Mouse (Mus musculus): ENCODE measurements at regions not wholly inside any gene's neighbourhood (a gene's known extent, or its start where the extent isn't known, plus 50 kb on each side); places are given as distances from the start of the nearest gene placed in this dataset.

- Histone ChIP-seq H3K4me1 (ENCODE audit: control insufficient read depth, insufficient read depth, low read length) (no peaks in the 10 kb centered on the region), H3K27ac (ENCODE audit: insufficient read depth, low read length) (no peak overlapping the region)
- no peak for TF ChIP-seq CTCF (IDR thresholded peaks at IDR 0.05; ENCODE audit: borderline replicate concordance, insufficient read depth, low read length)
- TF ChIP-seq POLR2A (IDR thresholded peaks at IDR 0.05; ENCODE audit: low read depth, low read length), result no peak
These were observed 210.2 kb upstream of the Pabpc6 start for GRCm38 (mm10) chr17:9879556-9880206.

GRCm38 (mm10) chr17:9873695-9874094 is 204.2 kb upstream of the Pabpc6 start:
- Histone ChIP-seq H3K27ac (ENCODE audit: insufficient read depth, low read length) (no peak overlapping the region), H3K4me1 (ENCODE audit: control insufficient read depth, insufficient read depth, low read length) (no peaks in the 10 kb centered on the region), H3K4me3 (ENCODE audit: insufficient read depth, low read length) (no peak overlapping the region)

More at GRCm38 (mm10) chr17:9879556-9880206, 210.2 kb upstream of the Pabpc6 start:
- no peak overlapping the region for H3K4me3 ChIP-seq (ENCODE audit: insufficient read depth, low read length)

GRCm38 (mm10) chr17:9870237-9870636 is 200.7 kb upstream of the Pabpc6 start:
- Histone ChIP-seq H3K27ac (ENCODE audit: insufficient read depth, low read length) (no peak overlapping the region), H3K4me1 (ENCODE audit: control insufficient read depth, insufficient read depth, low read length) (no peaks in the 10 kb centered on the region), H3K4me3 (ENCODE audit: insufficient read depth, low read length) (no peak overlapping the region)
- TF ChIP-seq POLR2A (IDR thresholded peaks at IDR 0.05; ENCODE audit: low read depth, low read length), result no peak

More at GRCm38 (mm10) chr17:9873695-9874094, 204.2 kb upstream of the Pabpc6 start:
- no peak for TF ChIP-seq POLR2A (IDR thresholded peaks at IDR 0.05; ENCODE audit: low read depth, low read length)
- no peak for TF ChIP-seq CTCF (IDR thresholded peaks at IDR 0.05; ENCODE audit: borderline replicate concordance, insufficient read depth, low read length)

- TF ChIP-seq POLR2A (IDR thresholded peaks at IDR 0.05; ENCODE audit: low read depth, low read length), result no peak
- no peak for TF ChIP-seq CTCF (IDR thresholded peaks at IDR 0.05; ENCODE audit: borderline replicate concordance, insufficient read depth, low read length)
- Histone ChIP-seq H3K4me1 (ENCODE audit: control insufficient read depth, insufficient read depth, low read length) (no peaks in the 10 kb centered on the region), H3K4me3 (ENCODE audit: insufficient read depth, low read length) (no peak overlapping the region), H3K27ac (ENCODE audit: insufficient read depth, low read length) (no peak overlapping the region)
These were observed 199.3 kb upstream of the Pabpc6 start for GRCm38 (mm10) chr17:9868747-9869281.

- TF ChIP-seq POLR2A (IDR thresholded peaks at IDR 0.05; ENCODE audit: low read depth, low read length) (no peak), CTCF (IDR thresholded peaks at IDR 0.05; ENCODE audit: borderline replicate concordance, insufficient read depth, low read length) (no peak)
- no peak overlapping the region for H3K4me3 ChIP-seq (ENCODE audit: insufficient read depth, low read length)
- H3K4me1 ChIP-seq (ENCODE audit: control insufficient read depth, insufficient read depth, low read length), result no peaks in the 10 kb centered on the region
- no peak overlapping the region for H3K27ac ChIP-seq (ENCODE audit: insufficient read depth, low read length)
These were observed 194.7 kb upstream of the Pabpc6 start for GRCm38 (mm10) chr17:9864254-9864653.

GRCm38 (mm10) chr17:9861923-9862854 is 192.7 kb upstream of the Pabpc6 start:
- H3K4me1 ChIP-seq (ENCODE audit: control insufficient read depth, insufficient read depth, low read length), result no peaks in the 10 kb centered on the region
- no peak overlapping the region for H3K27ac ChIP-seq (ENCODE audit: insufficient read depth, low read length)
- H3K4me3 ChIP-seq (ENCODE audit: insufficient read depth, low read length), result no peak overlapping the region
- TF ChIP-seq POLR2A (IDR thresholded peaks at IDR 0.05; ENCODE audit: low read depth, low read length) (no peak), CTCF (IDR thresholded peaks at IDR 0.05; ENCODE audit: borderline replicate concordance, insufficient read depth, low read length) (no peak)

- H3K27ac ChIP-seq (ENCODE audit: insufficient read depth, low read length), result no peak overlapping the region
- no peak overlapping the region for H3K4me3 ChIP-seq (ENCODE audit: insufficient read depth, low read length)
- H3K4me1 ChIP-seq (ENCODE audit: control insufficient read depth, insufficient read depth, low read length), result no peaks in the 10 kb centered on the region
- TF ChIP-seq CTCF (IDR thresholded peaks at IDR 0.05; ENCODE audit: borderline replicate concordance, insufficient read depth, low read length) (no peak), POLR2A (IDR thresholded peaks at IDR 0.05; ENCODE audit: low read depth, low read length) (no peak)
These were observed 191.8 kb upstream of the Pabpc6 start for GRCm38 (mm10) chr17:9861346-9861745.

- H3K4me3 ChIP-seq (ENCODE audit: insufficient read depth, low read length), result no peak overlapping the region
- TF ChIP-seq CTCF (IDR thresholded peaks at IDR 0.05; ENCODE audit: borderline replicate concordance, insufficient read depth, low read length) (no peak), POLR2A (IDR thresholded peaks at IDR 0.05; ENCODE audit: low read depth, low read length) (no peak)
- no peaks in the 10 kb centered on the region for H3K4me1 ChIP-seq (ENCODE audit: control insufficient read depth, insufficient read depth, low read length)
- no peak overlapping the region for H3K27ac ChIP-seq (ENCODE audit: insufficient read depth, low read length)
These were observed 179.2 kb upstream of the Pabpc6 start for GRCm38 (mm10) chr17:9848559-9849357.

GRCm38 (mm10) chr17:9845451-9846075 is 176.0 kb upstream of the Pabpc6 start:
- Histone ChIP-seq H3K4me3 (ENCODE audit: insufficient read depth, low read length) (no peak overlapping the region), H3K4me1 (ENCODE audit: control insufficient read depth, insufficient read depth, low read length) (no peaks in the 10 kb centered on the region), H3K27ac (ENCODE audit: insufficient read depth, low read length) (no peak overlapping the region)
- no peak for TF ChIP-seq POLR2A (IDR thresholded peaks at IDR 0.05; ENCODE audit: low read depth, low read length)
- TF ChIP-seq CTCF (IDR thresholded peaks at IDR 0.05; ENCODE audit: borderline replicate concordance, insufficient read depth, low read length), result no peak

Data from embryonic fibroblast, embryonic 13.5 days (primary cell).